Mouse (Mus musculus) hindbrain, embryonic 13.5 days (tissue): ENCODE data around the gene Ssh1. TPM values are rescaled to one million over a fixed set of nuclear protein-coding genes. Genes with fewer than 3 reads are reported as not detected.

ENCODE experiments used
- ATAC-seq: fragments of 200-750 bp; cut with Nextera tagmentation; 2 replicates; pipeline ENCODE4 v1.8.0; 2017; ENCODE audit warnings: moderate TSS enrichment; ENCODE audit not compliant: low FRiP score
- H3K27ac ChIP-seq: fragments of 300-500 bp; sonication (generic); 2 replicates; pipeline ENCODE4 v1.5.1; 2015; ENCODE audit warnings: inconsistent platforms, mild to moderate bottlenecking, moderate library complexity
- H3K27me3 ChIP-seq: fragments of 300-500 bp; sonication (generic); 2 replicates; pipeline ENCODE4 v1.6.1; 2015; ENCODE audit warnings: mild to moderate bottlenecking, inconsistent platforms
- H3K36me3 ChIP-seq: fragments of 300-500 bp; sonication (generic); 2 replicates; pipeline ENCODE4 v1.6.1; 2015; ENCODE audit warnings: mild to moderate bottlenecking, inconsistent platforms
- H3K4me1 ChIP-seq: fragments of 300-500 bp; sonication (generic); replicated peaks from 2 replicates; pipeline ENCODE4 v1.6.1; 2015; ENCODE audit warnings: inconsistent platforms
- H3K4me2 ChIP-seq: fragments of 300-500 bp; sonication (generic); 2 replicates; pipeline ENCODE4 v1.6.1; 2015; ENCODE audit warnings: inconsistent platforms, mild to moderate bottlenecking, moderate library complexity
- H3K4me3 ChIP-seq: fragments of 300-500 bp; sonication (generic); 2 replicates; pipeline ENCODE4 v1.5.1; 2015; ENCODE audit warnings: mild to moderate bottlenecking, inconsistent platforms
- H3K9ac ChIP-seq: fragments of 300-500 bp; sonication (generic); 2 replicates; pipeline ENCODE4 v1.6.1; 2015; ENCODE audit warnings: mild to moderate bottlenecking, inconsistent platforms
- H3K9me3 ChIP-seq: fragments of 300-500 bp; sonication (generic); 2 replicates; pipeline ENCODE4 v1.6.1; 2016; ENCODE audit warnings: inconsistent platforms
- WGBS: fragments of 180-500 bp; shearing (Covaris S2); methylation state at CpG from one replicate; pipeline ENCODE4 v1.1.7; 2015; 5-methylcytosine and 5-hydroxymethylcytosine counted together
- polyA plus RNA-seq: library from polyadenylated mRNA; unstranded; fragments of >200 nt; fragmentation: Nextera tagmentation; extraction: Ambion mirVana; gene quantifications from 2 replicates; pipeline ENCODE4 v1.2.1, GENCODE M21; 2015

Ssh1 gene
- polyA plus RNA-seq, 1 experiment from 2014 or later, result 15.0 TPM

DNA sequence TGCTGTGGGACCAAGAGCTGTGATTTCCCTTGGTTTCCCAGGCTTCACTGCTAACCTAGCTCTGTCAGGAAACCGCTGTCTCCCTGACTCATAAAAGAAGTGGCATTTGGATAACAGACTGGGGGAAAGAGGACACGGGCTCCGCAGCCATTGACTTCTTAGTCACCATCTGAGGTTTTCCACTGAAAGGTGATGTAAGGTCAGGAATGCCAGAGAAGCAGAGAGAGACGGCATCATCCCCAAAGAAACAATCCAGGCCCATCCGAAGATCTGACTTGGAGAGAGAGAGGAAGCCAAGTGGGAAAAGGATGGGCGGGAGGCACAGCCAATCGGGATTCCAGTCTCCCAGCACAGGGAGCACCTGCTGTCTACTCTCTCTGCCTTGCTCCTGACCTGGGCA, 2.6 kb downstream of the Ssh1 start:
- no peak overlapping the region for H3K27ac ChIP-seq
- WGBS, result 75% methylated on average over 7 of the region's 7 CpGs
- no peaks in the 10 kb centered on the region for H3K9me3 ChIP-seq
- H3K27me3 ChIP-seq, result no peaks in the 10 kb centered on the region
- ATAC-seq, result no peak
- H3K4me2 ChIP-seq, result peak overlapping the region; percentile 84
- H3K4me3 ChIP-seq, result peak overlapping the region; percentile 87; the same call in 1 of the 2 replicates
- peaks cover 51% of the 10 kb centered on the region for H3K4me1 ChIP-seq
- peak overlapping the region; percentile 96; the same call in 1 of the 2 replicates for H3K9ac ChIP-seq
- H3K36me3 ChIP-seq, result peaks cover 26% of the 10 kb centered on the region

DNA sequence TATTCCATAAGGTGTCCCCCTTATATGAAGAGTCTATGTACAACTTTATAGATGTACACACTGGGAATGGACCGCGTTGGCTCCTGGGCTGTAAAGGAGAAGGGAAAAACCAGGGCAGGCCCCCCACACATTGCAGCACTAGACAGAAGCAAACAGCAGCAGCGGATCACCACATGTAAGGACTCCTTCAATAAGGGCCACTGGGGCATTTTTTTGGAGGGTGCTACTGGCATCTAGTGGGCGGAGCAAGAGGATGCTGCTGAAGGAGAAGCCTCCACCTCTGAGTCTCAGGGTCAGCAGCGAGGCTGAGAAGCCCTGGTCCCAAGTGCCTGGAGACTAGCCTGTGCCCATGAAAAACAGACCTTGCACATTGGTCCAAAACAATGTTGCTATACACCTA, 3.1 kb downstream of the Ssh1 start:
- Histone ChIP-seq H3K36me3 (peaks cover 29% of the 10 kb centered on the region), H3K4me1 (peaks cover 56% of the 10 kb centered on the region), H3K27ac (no peak overlapping the region), H3K9ac (0 out of 2 replicates have a peak overlapping the region, but pooled peaks have one; percentile 2), H3K4me2 (no peak overlapping the region), H3K27me3 (no peaks in the 10 kb centered on the region), H3K9me3 (no peaks in the 10 kb centered on the region), H3K4me3 (no peak overlapping the region)
- 81% methylated on average over 5 of the region's 5 CpGs for WGBS
- ATAC-seq, result no peak

DNA sequence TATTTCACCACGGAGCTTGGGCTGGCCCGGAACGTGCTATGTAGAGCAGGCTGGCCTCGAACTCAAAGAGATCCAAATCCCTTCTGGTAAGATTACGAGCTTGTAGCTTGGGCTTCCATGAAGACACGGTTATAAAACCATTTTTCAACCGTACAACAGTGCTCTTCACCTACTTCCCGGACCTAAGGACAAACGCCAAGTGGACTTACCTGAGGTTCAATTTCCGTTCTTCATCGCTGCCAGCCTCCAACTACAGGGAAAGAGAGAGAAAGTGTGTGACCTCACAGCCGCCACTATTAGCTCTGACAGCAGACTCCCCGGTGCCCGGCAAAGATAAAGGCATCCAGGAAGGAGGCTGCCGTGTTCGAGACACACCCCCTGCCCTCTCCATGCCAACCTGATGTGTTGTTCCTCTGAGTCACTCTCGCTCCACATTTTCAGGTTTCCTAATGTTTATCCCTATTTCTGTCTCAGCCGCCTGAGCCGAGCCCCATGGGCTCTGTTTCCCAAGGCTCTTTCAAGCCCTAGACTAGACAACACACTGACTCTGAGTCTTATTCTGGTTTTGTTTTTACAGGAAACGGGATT, 4.2 kb downstream of the Ssh1 start:
- Histone ChIP-seq H3K27ac (no peak overlapping the region), H3K36me3 (peaks cover 29% of the 10 kb centered on the region), H3K4me2 (no peak overlapping the region), H3K9ac (no peak overlapping the region; the same call in 1 of the 2 replicates), H3K27me3 (no peaks in the 10 kb centered on the region), H3K4me1 (peaks cover 60% of the 10 kb centered on the region), H3K9me3 (no peaks in the 10 kb centered on the region), H3K4me3 (no peak overlapping the region)
- WGBS, result 86% methylated on average over 20 of the region's 20 CpGs
- no peak for ATAC-seq

DNA sequence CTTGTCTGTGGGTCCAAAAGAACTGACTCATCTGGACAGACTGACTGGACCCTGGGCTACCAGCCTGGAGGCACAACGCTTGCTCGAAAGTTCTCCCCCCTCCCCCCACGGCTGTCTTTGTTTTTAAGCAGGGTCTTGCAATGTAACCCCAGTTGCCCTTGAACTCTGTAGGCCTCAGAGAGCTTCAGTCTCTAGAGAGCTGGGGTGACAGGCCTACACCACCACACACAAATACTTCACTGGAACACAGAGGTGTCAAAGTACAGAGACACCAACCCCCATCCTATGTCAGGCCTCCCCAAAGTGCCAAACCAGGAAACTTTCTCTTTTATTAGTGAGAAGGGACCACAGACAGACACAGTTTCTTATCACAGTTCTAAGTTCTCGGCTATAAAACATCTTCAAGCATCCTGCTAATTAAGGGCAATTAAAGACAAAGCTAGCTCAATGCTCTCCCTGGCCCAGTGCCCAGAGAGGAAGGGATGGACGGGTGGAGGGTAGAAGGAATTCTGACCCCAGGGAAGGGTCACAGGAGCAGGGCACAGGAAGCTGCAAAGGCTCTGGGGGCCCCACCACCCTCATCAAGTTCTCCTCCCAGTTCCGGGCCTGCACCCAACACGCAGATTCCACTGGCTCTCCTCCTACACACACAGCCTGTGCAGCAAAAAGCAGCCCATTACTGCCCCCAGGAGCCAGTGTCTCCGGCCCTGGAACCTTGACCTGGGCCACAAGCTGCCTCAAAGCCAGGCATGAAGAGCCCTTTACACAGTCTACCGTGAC, 7.3 kb downstream of the Ssh1 start:
- no peak overlapping the region for H3K9ac ChIP-seq
- 62% methylated on average over 9 of the region's 9 CpGs for WGBS
- 0 out of 2 replicates have a peak overlapping the region, but pooled peaks have one; percentile 13 for H3K27ac ChIP-seq
- H3K36me3 ChIP-seq, result peaks cover 37% of the 10 kb centered on the region
- H3K27me3 ChIP-seq, result no peaks in the 10 kb centered on the region
- no peaks in the 10 kb centered on the region for H3K9me3 ChIP-seq
- peaks cover 44% of the 10 kb centered on the region for H3K4me1 ChIP-seq
- no peak for ATAC-seq
- H3K4me3 ChIP-seq, result no peak overlapping the region
- H3K4me2 ChIP-seq, result no peak overlapping the region

DNA sequence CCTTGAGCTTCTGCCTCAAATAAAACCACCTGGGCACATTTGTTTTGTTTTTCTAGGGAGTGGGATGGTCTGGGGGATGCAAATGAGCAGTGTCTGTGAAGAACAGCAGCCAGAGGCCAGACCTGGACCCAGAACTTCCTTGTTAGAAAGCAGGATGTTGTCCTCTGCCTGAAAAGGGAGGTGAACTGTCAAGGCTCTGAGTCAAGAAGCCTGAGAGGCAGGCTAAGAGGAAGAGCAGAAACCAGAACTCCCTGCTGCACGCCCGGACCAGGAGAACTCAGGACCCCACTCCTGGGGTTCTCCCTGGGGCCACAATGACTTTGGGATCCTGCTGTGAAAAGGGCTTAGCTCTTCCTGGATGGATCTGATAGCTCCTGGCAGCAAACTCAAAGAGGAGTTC, 8.0 kb downstream of the Ssh1 start:
- no peaks in the 10 kb centered on the region for H3K27me3 ChIP-seq
- no peak overlapping the region for H3K9ac ChIP-seq
- ATAC-seq, result no peak
- 0 out of 2 replicates have a peak overlapping the region, but pooled peaks have one; percentile 12 for H3K27ac ChIP-seq
- no peak overlapping the region for H3K4me3 ChIP-seq
- H3K9me3 ChIP-seq, result no peaks in the 10 kb centered on the region
- H3K36me3 ChIP-seq, result peaks cover 40% of the 10 kb centered on the region
- WGBS, result 68% methylated on average over 2 of the region's 2 CpGs
- H3K4me2 ChIP-seq, result no peak overlapping the region
- H3K4me1 ChIP-seq, result peaks cover 38% of the 10 kb centered on the region

DNA sequence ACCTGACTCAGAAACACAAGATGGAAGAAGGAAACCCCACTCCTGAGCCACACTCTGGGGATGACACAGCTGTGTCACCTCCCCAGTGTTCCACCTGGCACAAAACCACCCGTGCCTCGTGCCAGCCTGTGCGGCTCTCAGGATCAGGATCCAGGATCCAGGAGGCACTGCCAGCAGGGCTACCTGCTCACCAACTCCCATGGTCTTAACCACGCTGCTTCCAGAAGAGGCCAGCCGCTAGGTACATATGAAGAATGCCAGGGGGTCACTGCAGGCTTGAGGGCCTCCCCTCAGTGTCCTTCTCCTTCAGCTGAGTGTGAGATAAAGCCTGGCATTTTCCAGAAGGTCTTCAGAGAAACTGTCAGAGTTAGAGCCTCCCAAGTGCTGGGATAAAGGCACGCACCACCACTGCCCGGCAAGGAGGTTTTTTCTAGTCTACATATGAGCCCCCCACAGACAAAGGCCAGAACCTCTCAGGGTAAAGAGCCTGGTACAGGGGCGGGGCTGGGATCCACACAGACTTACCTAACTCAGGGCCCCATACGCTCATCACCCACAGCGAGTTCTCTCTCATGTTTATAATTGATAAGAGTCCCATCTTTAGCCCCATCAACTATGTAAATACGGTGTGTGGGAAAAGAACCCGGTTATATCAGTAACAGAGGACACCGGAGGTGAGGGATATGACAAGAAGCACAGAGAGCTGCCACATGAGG, 9.5 kb downstream of the Ssh1 start:
- Histone ChIP-seq H3K9ac (0 out of 2 replicates have a peak overlapping the region, but pooled peaks have one; percentile 20), H3K4me3 (no peak overlapping the region), H3K27me3 (no peaks in the 10 kb centered on the region), H3K9me3 (no peaks in the 10 kb centered on the region), H3K36me3 (peaks cover 36% of the 10 kb centered on the region), H3K4me1 (peaks cover 25% of the 10 kb centered on the region), H3K4me2 (no peak overlapping the region), H3K27ac (no peak overlapping the region)
- ATAC-seq, result no peak
- WGBS, result 93% methylated on average over 13 of the region's 13 CpGs

DNA sequence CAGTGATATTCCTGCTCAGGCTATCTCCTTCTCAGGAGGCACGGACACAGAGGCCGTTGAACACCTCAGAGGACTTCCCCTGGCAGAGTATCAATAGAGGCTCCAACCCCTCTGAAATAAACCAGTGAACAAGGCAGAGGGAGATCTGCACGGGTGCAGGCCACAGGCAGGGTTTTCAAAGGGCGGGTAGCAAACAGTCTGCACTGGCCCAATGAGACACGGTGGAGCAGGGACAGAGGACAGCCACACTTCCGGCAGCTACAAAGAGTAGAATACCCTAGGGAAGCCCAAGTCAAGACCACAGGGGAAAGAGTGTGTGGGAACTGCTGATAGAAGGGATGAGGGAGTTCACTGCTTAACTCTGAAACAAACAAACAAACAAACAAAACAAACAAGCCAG, 10.2 kb downstream of the Ssh1 start:
- no peak overlapping the region for H3K27ac ChIP-seq
- no peak overlapping the region for H3K4me2 ChIP-seq
- 74% methylated on average over 6 of the region's 6 CpGs for WGBS
- H3K27me3 ChIP-seq, result no peaks in the 10 kb centered on the region
- peaks cover 25% of the 10 kb centered on the region for H3K4me1 ChIP-seq
- no peaks in the 10 kb centered on the region for H3K9me3 ChIP-seq
- H3K9ac ChIP-seq, result 0 out of 2 replicates have a peak overlapping the region, but pooled peaks have one; percentile 20
- peaks cover 32% of the 10 kb centered on the region for H3K36me3 ChIP-seq
- ATAC-seq, result no peak
- no peak overlapping the region for H3K4me3 ChIP-seq

DNA sequence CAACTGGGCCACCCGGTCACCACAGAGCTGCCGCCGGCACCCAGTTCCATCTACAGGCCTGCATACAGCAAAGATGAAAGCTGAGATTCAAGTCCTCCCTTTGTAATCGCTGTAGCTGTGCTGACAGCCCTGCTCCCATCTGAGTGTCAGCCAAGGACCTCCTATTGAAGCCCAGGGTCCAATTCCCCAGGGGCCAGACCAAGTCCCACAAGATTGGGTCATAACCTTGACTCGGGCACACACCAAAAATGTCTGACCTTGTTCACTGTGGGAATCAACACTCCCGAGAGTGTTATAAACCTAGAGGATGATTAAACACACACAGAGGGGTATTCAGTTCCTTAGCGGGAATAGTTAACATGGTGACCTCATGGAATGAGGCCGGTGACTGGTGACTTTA, 11.9 kb downstream of the Ssh1 start:
- WGBS, result 79% methylated on average over 8 of the region's 8 CpGs
- H3K4me1 ChIP-seq, result peaks cover 24% of the 10 kb centered on the region
- H3K36me3 ChIP-seq, result peaks cover 36% of the 10 kb centered on the region
- no peak overlapping the region for H3K4me2 ChIP-seq
- H3K4me3 ChIP-seq, result no peak overlapping the region
- H3K27ac ChIP-seq, result no peak overlapping the region
- no peaks in the 10 kb centered on the region for H3K9me3 ChIP-seq
- no peaks in the 10 kb centered on the region for H3K27me3 ChIP-seq
- ATAC-seq, result no peak
- no peak overlapping the region for H3K9ac ChIP-seq

DNA sequence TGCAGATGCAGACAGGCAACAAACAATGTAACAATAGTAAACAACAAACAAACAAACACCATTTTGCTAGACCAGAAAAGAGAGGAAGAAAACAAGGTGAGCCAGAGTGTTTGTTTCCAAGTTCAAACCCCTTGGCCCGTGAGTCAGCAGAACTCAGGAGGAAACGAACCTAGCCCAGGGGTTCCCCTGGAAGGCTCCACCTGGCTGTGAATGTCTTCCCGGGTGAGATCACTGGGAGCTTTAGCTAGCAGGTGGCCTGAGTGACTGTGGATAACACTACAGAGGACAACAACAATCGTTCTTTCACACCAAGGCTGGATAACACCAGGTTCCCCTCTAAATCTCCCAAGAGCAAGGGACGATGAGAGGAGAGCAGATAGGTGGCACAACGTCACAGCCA, 12.5 kb downstream of the Ssh1 start:
- Histone ChIP-seq H3K4me2 (no peak overlapping the region), H3K4me3 (no peak overlapping the region), H3K36me3 (peaks cover 31% of the 10 kb centered on the region), H3K27ac (no peak overlapping the region), H3K9me3 (no peaks in the 10 kb centered on the region), H3K27me3 (no peaks in the 10 kb centered on the region), H3K4me1 (peaks cover 17% of the 10 kb centered on the region), H3K9ac (no peak overlapping the region)
- ATAC-seq, result no peak
- WGBS, result 93% methylated on average over 6 of the region's 6 CpGs

DNA sequence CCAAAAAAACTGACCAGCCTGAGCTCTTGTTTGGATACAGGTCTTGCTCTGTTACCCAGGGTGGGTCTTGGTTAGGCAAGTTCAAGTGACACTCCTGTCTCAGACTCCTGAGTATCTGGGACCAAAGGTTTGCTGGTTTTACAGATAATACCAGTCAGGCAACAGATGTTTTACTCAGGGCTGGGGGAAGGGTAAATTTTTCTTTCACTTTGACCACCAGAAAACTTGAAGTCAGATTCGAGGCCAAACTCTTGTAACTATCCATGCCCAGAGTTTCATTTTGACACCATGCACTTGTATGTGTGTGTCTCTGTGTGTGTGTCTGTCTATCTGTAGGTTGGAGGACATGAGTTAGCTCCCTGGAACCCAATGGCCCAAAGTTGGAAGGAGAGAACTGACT, 13.2 kb downstream of the Ssh1 start:
- H3K27me3 ChIP-seq, result no peaks in the 10 kb centered on the region
- H3K4me2 ChIP-seq, result no peak overlapping the region
- WGBS, result 90% methylated on average over 1 of the region's 1 CpGs
- no peak overlapping the region for H3K27ac ChIP-seq
- H3K4me3 ChIP-seq, result no peak overlapping the region
- peaks cover 18% of the 10 kb centered on the region for H3K4me1 ChIP-seq
- H3K9me3 ChIP-seq, result no peaks in the 10 kb centered on the region
- peaks cover 28% of the 10 kb centered on the region for H3K36me3 ChIP-seq
- no peak for ATAC-seq
- no peak overlapping the region for H3K9ac ChIP-seq

DNA sequence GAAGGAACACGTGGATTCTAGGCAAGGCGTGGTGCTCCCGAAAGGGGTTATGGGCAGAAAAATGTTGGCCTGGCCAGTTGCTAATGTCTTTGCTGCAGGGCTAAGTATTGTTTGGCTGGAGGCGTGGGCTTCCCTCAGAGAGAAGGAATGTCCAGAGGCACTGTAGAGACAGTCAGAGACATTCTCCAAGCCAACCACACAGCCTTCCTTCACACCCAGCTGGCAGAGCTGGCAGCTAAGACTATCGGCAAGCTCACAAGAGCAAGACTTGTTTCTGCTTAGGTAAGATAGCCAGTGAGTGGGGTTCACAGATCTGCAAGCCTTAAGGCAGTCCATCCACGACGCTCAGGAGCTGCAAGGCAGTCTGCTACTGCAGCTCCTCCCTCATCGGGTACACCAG, 16.4 kb downstream of the Ssh1 start:
- Histone ChIP-seq H3K4me2 (no peak overlapping the region), H3K36me3 (peaks cover 28% of the 10 kb centered on the region), H3K27me3 (no peaks in the 10 kb centered on the region), H3K4me1 (peaks cover 38% of the 10 kb centered on the region), H3K9me3 (no peaks in the 10 kb centered on the region), H3K4me3 (no peak overlapping the region), H3K27ac (no peak overlapping the region), H3K9ac (peak overlapping the region; percentile 49; the same call in 1 of the 2 replicates)
- WGBS, result 87% methylated on average over 8 of the region's 8 CpGs
- ATAC-seq, result no peak

DNA sequence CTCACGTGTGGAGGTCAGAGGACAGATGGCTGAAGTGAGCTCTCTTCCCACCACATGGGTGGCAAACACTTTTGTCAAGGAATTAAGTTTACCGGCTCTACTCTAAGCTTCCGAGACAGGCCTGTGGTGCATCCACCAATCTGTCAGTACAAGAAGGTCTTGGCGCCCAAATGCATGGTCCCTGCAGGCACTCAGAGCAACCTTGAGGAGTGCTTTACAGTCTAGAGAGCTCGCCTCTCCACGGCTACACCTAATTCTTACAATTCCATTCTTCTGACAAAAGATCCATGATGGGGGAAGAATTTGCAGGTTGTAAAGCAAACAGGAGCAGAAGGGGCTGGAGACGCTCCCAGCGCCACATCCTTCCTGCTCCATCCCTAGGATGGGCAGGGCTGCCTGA, 17.1 kb downstream of the Ssh1 start:
- no peak overlapping the region for H3K4me3 ChIP-seq
- no peak overlapping the region for H3K9ac ChIP-seq
- no peak for ATAC-seq
- H3K27ac ChIP-seq, result no peak overlapping the region
- H3K4me1 ChIP-seq, result peaks cover 41% of the 10 kb centered on the region
- H3K9me3 ChIP-seq, result no peaks in the 10 kb centered on the region
- WGBS, result 90% methylated on average over 8 of the region's 8 CpGs
- H3K4me2 ChIP-seq, result no peak overlapping the region
- peaks cover 22% of the 10 kb centered on the region for H3K36me3 ChIP-seq
- no peaks in the 10 kb centered on the region for H3K27me3 ChIP-seq
